Mouse (Mus musculus): ENCODE measurements around the gene Zfp383. TPM values are rescaled to one million over a fixed set of nuclear protein-coding genes. Genes with fewer than 3 reads are reported as not detected.
"Not testable (repeated sequence)": the region's sequence is repeated elsewhere in the genome, so short reads cannot be mapped to it uniquely, and the experiment has no call there.

Gene Zfp383
- 8.5 and 8.6 TPM in 2 replicates for polyA plus RNA-seq (2015; fragmentation: Nextera tagmentation; extraction: Ambion mirVana)

DNA sequence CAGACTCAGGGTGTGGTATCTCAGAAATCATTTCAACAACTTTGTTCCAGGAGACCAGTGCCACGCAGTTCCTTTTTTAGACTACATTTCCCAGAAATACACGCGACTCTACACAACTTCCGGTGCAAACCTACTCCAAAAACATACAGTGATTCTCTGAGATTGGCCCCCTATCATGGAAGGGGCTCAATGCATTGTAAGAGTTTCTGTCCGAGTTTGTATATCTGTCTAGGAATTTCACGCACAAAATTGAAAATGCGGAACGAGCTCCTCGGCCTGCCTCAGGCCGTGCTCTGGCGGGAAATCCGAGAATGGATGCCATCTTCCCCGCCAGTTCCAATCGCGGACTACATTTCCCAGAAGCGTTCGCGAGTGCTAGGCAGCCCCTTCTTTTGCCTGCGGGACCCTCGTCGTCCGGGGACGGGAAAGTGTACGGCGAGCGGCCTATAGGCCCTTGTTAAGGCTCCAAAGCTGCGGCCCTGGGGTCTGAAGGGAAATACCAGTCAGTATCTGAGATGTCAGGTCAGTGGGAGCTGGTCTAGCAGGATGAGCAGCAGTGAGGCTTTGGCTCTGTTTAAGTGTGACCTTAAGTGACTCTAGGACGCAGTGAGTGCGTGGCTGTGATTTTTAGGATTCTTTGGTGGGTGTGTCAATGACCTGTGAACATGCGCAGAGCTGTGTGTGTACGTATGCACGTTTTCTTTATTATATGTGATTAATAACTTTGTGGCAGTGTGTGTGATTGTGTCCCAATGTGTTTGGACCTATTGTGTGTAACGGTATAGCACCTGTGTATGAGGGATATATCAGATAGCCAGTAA is at the start of gene Zfp383:
Zfp383 (plus strand) TSS at position 94 of the 821 bp plus-strand sequence.
- Histone ChIP-seq H3K36me3 (peaks cover 26% of the 10 kb centered on the region), H3K4me1 (replicated peaks) (peaks cover 29% of the 10 kb centered on the region), H3K4me3 (peak within 1 kb of the TSS; percentile 73), H3K27ac (peak within 1 kb of the TSS; percentile 98), H3K27me3 (no peaks in the 10 kb centered on the region), H3K4me2 (peak within 1 kb of the TSS; percentile 61), H3K9me3 (no peaks in the 10 kb centered on the region), H3K9ac (peak within 1 kb of the TSS; percentile 85)
- under 1% methylated on average over 33 of the region's 33 CpGs for WGBS
- peak; percentile 83 for ATAC-seq (ENCODE audit: low FRiP score)

DNA sequence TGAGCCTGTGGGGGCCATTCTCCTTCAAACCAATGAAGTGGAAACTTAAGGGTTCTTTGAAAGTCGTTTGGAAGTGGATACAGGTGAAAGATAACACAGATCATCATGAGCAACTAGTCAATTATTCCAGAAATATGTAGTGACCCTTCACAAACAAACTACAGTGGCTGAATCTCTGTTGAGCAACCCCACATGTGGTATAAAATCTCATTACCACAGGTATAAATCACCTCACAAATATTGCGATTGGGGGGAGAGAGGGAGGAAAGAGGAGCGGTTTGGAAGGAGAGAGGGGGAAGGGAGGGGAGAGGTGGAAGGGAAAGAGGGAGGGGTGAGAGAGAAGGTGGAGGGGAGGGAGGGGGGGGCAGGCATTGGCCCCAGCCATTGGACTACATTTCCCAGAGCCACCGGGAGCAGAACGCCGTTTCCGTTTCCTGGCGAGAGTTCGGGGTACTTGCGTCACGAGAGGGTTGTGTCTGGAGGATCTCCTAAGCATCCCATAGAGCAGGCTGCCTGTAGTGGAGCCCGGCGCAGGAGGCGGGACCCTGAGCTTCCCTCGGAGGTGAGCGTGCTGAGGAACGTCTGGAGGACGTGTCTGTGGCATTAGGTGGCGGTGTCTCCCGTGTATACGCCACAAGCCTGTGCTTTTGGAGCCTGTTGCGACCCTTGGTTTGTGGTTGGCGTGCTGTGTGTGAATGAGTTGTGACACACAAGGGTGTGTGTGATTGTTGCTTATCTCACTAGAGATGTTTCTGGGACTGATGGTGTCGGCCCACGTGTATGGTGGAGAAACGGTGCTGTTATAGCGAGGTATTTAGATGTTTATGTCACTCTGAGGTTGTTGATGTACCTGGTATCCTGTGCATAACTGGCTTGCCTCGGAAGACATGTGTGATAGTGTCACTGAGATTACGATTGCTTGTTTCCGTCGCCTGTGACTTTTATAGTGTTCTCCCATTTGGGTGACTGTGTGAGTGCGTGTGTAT is 48.2 kb upstream of the Zfp383 start, which contains the start of gene Zfp420:
Zfp420 (plus strand) TSS at position 448 of the 986 bp plus-strand sequence.
- peak within 1 kb of the TSS; percentile 76 for H3K9ac ChIP-seq
- H3K27ac ChIP-seq = peak within 1 kb of the TSS; percentile 71
- H3K4me1 ChIP-seq (replicated peaks) = peaks cover 8% of the 10 kb centered on the region
- peaks cover 11% of the 10 kb centered on the region for H3K36me3 ChIP-seq
- 8% methylated on average over 32 of the region's 32 CpGs for WGBS
- H3K27me3 ChIP-seq = no peaks in the 10 kb centered on the region
- no peaks in the 10 kb centered on the region for H3K9me3 ChIP-seq
- ATAC-seq (ENCODE audit: low FRiP score) = peak; percentile 97
- H3K4me2 ChIP-seq = peak within 1 kb of the TSS; percentile 65
- peak within 1 kb of the TSS; percentile 59 for H3K4me3 ChIP-seq

DNA sequence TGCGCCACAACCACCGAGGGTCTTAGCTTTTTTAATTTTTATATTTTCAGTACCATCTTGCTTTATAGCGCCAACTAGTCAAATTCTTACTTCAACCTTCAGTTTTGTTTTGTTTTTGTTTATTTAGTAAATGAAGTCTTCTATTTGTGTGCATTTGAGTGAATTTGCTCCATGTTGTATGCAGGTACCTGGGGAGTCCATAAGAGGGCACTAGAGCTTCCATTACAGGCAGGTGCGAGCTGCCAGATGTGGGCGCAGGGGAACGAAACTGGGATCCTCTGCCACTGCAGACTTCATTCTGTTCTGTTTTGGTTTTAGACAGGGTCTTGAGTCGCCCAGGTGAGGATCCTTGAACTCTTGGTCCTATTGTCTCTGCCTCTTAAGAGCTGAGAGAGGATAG is 46.4 kb upstream of the Zfp383 start:
- 93% methylated on average over 7 of the region's 7 CpGs for whole genome bisulfite sequencing
- H3K36me3 ChIP-seq = peaks cover 13% of the 10 kb centered on the region
- no peak overlapping the region for H3K4me2 ChIP-seq
- no peaks in the 10 kb centered on the region for H3K27me3 ChIP-seq
- no peak overlapping the region for H3K27ac ChIP-seq
- H3K9me3 ChIP-seq = no peaks in the 10 kb centered on the region
- H3K4me3 ChIP-seq = no peak overlapping the region
- ATAC-seq (ENCODE audit: low FRiP score) = no peak
- H3K4me1 ChIP-seq (replicated peaks) = peaks cover 8% of the 10 kb centered on the region
- H3K9ac ChIP-seq = no peak overlapping the region

DNA sequence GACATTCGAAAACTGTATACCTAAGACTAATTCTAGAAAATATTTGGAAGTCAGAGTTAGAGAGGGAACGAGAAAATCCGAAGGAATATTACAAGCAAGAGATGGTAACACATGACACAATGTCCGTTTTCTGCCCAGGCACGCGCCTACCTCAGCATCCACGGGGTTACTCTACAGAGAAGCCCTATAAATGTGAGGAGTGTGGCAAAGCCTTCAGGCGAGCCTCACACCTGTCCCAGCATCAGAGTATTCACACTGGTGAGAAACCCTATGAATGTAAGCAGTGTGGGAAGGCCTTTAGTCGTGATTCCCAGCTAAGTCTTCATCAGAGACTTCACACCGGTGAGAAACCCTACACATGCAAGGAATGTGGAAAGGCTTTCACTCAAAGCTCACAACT is 33.8 kb upstream of the Zfp383 start:
- H3K27me3 ChIP-seq = no peaks in the 10 kb centered on the region
- H3K4me2 ChIP-seq = no peak overlapping the region
- H3K9ac ChIP-seq = no peak overlapping the region
- no peak overlapping the region for H3K27ac ChIP-seq
- H3K9me3 ChIP-seq = peaks cover 41% of the 10 kb centered on the region
- H3K36me3 ChIP-seq = peaks cover 77% of the 10 kb centered on the region
- H3K4me3 ChIP-seq = no peak overlapping the region
- ATAC-seq (ENCODE audit: low FRiP score) = no peak
- WGBS = 94% methylated on average over 10 of the region's 10 CpGs
- H3K4me1 ChIP-seq (replicated peaks) = no peaks in the 10 kb centered on the region

DNA sequence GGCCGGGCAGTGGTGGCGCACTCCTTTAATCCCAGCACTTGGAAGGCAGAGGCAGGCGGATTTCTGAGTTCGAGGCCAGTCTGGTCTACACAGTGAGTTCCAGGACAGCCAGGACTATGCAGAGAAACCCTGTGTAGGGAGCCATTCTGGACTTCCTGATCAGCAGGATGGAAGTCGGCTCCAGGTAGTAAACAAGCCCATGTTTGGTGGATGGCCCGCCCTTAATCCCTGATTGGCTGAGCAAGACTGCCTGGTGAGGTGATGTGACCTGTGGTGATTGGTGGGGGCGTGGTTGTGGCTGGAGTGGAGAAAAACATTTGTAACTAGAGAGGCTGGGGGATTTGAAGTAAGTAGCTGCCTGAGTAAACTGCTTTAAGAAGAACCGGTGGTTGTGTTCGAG is 30.5 kb upstream of the Zfp383 start:
- not testable (repeated sequence) for H3K4me1 ChIP-seq (replicated peaks); H3K9ac ChIP-seq; ATAC-seq (ENCODE audit: low FRiP score); H3K27ac ChIP-seq; H3K4me2 ChIP-seq; H3K27me3 ChIP-seq; H3K4me3 ChIP-seq
- 92% methylated on average over 9 of the region's 9 CpGs for WGBS
- Histone ChIP-seq H3K9me3 (peaks cover 30% of the 10 kb centered on the region), H3K36me3 (peaks cover 64% of the 10 kb centered on the region)

DNA sequence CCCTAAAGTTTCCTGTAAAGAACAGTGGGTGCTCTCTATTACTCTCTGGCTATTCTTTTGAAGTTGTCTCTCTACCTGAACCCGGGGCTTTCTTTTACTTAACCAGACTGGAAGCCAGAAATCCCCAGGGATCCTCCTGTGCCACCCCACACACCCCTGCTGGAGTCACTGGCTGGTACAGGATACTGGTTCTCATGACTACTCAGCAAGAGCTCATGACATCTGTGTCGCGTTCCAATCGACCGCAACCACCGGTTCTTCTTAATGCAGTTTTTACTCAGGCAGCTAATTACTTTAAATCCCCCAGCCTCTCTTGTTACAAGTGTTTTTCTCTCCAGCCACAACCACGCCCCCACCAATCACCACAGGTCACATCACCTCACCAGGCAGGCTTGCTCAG is 28.0 kb upstream of the Zfp383 start:
- Histone ChIP-seq H3K27me3 (no peaks in the 10 kb centered on the region), H3K9ac (no peak overlapping the region), H3K27ac (no peak overlapping the region), H3K36me3 (peaks cover 43% of the 10 kb centered on the region), H3K4me2 (no peak overlapping the region), H3K9me3 (peaks cover 31% of the 10 kb centered on the region), H3K4me1 (replicated peaks) (no peaks in the 10 kb centered on the region), H3K4me3 (no peak overlapping the region)
- no peak for ATAC-seq (ENCODE audit: low FRiP score)
- 82% methylated on average over 7 of the region's 7 CpGs for WGBS

DNA sequence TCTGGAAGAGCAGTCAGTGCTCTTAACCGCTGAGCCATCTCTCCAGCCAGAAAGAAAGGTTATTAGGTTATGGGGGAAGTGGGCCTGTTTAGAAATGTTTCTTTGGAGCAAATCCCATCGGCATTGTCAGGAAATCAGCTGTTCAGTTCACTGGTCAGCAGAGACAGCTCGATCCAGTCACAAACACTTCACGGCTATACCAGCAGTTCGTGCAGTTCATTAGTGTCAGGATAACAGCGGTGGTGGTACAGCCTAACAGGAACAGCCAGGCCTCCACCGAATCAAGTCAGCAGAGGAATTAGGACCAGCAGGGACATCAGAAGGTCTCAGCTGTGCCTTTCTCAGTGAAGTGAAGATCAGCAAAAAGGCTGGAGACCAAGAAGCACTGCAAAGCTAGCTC is 27.1 kb upstream of the Zfp383 start:
- 94% methylated on average over 7 of the region's 7 CpGs for whole genome bisulfite sequencing
- Histone ChIP-seq H3K27ac (no peak overlapping the region), H3K36me3 (peaks cover 34% of the 10 kb centered on the region), H3K4me2 (no peak overlapping the region), H3K9ac (no peak overlapping the region), H3K4me1 (replicated peaks) (no peaks in the 10 kb centered on the region), H3K4me3 (no peak overlapping the region), H3K9me3 (peaks cover 31% of the 10 kb centered on the region), H3K27me3 (no peaks in the 10 kb centered on the region)
- ATAC-seq (ENCODE audit: low FRiP score) = no peak

DNA sequence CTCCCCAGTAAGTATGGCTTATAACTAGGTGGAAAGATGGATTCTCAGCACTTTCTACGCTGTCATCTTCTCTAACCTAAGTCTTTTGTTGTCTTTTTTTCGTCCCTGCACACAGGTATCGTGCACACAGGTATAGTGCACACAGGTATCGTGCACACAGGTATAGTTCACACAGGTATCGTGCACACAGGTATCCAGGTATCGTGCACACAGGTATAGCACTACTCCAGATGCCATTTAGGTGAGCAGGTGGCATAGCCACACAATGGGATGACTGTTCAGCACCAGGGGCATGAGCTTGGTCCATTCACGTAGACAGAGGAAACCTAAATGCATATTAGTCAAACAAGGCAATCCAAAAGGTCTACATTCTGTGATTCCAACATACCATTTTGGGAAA is 17.5 kb upstream of the Zfp383 start:
- 96% methylated on average over 7 of the region's 7 CpGs for WGBS
- Histone ChIP-seq H3K9ac (no peak overlapping the region), H3K27ac (no peak overlapping the region), H3K4me1 (replicated peaks) (no peaks in the 10 kb centered on the region), H3K27me3 (no peaks in the 10 kb centered on the region), H3K4me3 (no peak overlapping the region), H3K4me2 (no peak overlapping the region), H3K9me3 (peaks cover 72% of the 10 kb centered on the region), H3K36me3 (peaks cover 67% of the 10 kb centered on the region)
- ATAC-seq (ENCODE audit: low FRiP score) = no peak

DNA sequence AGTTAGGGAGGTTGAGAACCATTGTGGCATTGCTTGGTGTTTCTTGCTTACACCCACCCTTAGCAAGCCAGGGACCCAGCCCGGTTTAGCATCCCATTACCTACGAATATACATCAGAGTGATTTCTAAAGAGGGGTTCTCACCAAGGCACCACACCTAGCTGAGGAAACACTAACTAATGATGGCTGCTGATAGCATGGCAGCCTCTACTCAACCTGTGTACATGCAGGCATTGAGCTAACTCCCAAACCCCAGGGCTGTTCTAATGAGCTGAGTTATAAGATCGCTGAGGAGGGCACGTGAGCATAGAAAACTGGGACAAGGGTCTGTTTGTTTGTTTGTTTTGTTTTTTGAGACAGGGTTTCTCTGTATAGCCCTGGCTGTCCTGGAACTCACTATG is 15.3 kb upstream of the Zfp383 start:
- H3K9ac ChIP-seq = no peak overlapping the region
- WGBS = 98% methylated on average over 4 of the region's 4 CpGs
- H3K4me3 ChIP-seq = no peak overlapping the region
- H3K27ac ChIP-seq = no peak overlapping the region
- H3K9me3 ChIP-seq = peaks cover 59% of the 10 kb centered on the region
- no peaks in the 10 kb centered on the region for H3K27me3 ChIP-seq
- H3K36me3 ChIP-seq = peaks cover 85% of the 10 kb centered on the region
- ATAC-seq (ENCODE audit: low FRiP score) = no peak
- no peak overlapping the region for H3K4me2 ChIP-seq
- no peaks in the 10 kb centered on the region for H3K4me1 ChIP-seq (replicated peaks)

DNA sequence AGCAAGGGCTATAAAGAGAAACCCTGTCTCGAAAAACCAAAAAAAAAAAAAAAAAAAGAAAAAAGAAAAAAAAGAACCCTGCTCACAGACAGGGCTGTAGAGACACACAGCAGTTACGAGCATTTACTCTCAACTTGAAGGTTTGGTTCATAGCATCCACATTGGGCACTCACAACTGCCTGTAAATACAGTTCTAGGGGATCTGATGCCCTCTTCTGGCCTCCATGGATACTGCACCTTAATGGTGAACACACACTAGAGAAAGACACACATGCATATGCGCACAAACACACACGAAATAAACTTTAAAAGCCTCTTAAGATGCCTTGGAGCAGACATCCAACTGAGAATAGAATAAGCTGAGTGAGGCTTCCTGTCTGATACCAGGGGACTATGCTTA is 9.7 kb upstream of the Zfp383 start:
- H3K4me2 ChIP-seq = no peak overlapping the region
- H3K9ac ChIP-seq = no peak overlapping the region
- peaks cover 28% of the 10 kb centered on the region for H3K9me3 ChIP-seq
- 92% methylated on average over 4 of the region's 4 CpGs for WGBS
- ATAC-seq (ENCODE audit: low FRiP score) = no peak
- H3K27ac ChIP-seq = no peak overlapping the region
- H3K4me1 ChIP-seq (replicated peaks) = no peaks in the 10 kb centered on the region
- no peak overlapping the region for H3K4me3 ChIP-seq
- no peaks in the 10 kb centered on the region for H3K27me3 ChIP-seq
- H3K36me3 ChIP-seq = peaks cover 88% of the 10 kb centered on the region

DNA sequence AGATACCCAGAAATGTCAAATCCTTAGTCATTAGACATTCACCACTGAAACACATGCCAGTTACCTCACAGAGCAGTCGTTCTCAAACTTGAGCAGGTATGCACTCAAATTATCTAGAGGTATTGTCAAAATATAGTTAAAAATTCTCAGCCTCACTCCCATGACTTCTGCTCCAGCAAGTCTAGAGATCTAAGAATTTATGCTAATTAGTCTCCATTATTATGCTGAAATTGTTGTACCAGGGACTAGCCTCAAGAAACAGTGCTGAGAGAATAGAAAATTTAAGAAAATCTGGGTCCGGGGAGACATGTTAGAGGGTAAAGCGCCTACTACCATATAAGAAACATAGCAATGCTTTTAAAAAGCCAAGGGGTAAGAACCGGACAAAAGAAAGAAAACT is 3.9 kb upstream of the Zfp383 start:
- H3K4me2 ChIP-seq = no peak overlapping the region
- peaks cover 7% of the 10 kb centered on the region for H3K4me1 ChIP-seq (replicated peaks)
- H3K36me3 ChIP-seq = peaks cover 37% of the 10 kb centered on the region
- 94% methylated on average over 4 of the region's 4 CpGs for WGBS
- no peaks in the 10 kb centered on the region; the same call in 1 of the 2 replicates for H3K9me3 ChIP-seq
- H3K9ac ChIP-seq = no peak overlapping the region
- no peak overlapping the region for H3K4me3 ChIP-seq
- ATAC-seq (ENCODE audit: low FRiP score) = no peak
- H3K27me3 ChIP-seq = no peaks in the 10 kb centered on the region
- H3K27ac ChIP-seq = no peak overlapping the region

DNA sequence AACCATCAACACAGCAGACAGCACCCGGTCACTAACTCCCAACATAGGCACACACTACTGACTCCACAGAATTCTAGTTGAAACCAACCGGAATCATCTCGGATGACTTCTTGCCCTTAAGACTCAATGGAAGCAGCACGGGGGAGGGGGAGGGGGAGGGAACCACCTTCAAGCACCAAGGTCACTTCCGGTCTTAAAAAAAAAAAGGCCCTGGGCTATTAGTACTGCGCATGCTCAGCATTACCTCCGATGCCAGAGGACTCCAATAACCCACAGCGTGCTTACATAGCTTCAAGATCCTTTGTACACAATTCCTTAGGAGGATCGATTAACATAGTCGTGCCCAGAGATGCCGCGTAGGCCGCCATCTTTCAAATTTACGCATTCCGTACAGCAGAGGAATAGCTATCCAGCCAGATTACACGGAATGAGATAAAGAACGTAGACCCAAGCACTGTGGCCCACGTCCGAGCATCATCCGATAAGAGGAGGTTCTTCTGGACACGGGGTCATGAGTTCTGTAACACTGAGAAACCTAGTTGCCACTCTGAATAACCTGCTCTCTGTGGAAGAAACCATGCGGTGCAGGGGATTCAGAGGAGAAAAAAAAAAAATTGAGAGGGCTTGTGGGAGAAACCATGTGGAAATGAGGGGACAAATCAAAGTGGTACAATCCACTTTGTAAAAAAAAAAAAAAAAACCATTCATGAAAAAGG is 1.9 kb upstream of the Zfp383 start, which contains the start of gene Zfp27:
Zfp27 (minus strand) TSS at position 607 of the 716 bp plus-strand sequence.
- no peaks in the 10 kb centered on the region for H3K27me3 ChIP-seq
- WGBS = under 1% methylated on average over 22 of the region's 22 CpGs
- H3K9ac ChIP-seq = peak within 1 kb of the TSS; percentile 66
- H3K4me2 ChIP-seq = peak within 1 kb of the TSS; percentile 59
- peak within 1 kb of the TSS; percentile 47 for H3K4me3 ChIP-seq
- H3K27ac ChIP-seq = peak within 1 kb of the TSS; percentile 98
- H3K4me1 ChIP-seq (replicated peaks) = peaks cover 25% of the 10 kb centered on the region
- ATAC-seq (ENCODE audit: low FRiP score) = peak; percentile 89
- H3K36me3 ChIP-seq = peaks cover 21% of the 10 kb centered on the region
- no peaks in the 10 kb centered on the region for H3K9me3 ChIP-seq

Data from hindbrain, embryonic 13.5 days (tissue).